Mouse (Mus musculus) CD4-positive helper T cell, adult 2 months (primary cell): Measurements from ENCODE around the gene Gm30083.

Experiments used
- DNase-seq: peaks from one replicate; pipeline ENCODE4 v3.0.0-alpha.2; 2012; ENCODE audit warnings: low read depth, missing footprints, low spot score

Gene Gm30083

GRCm38 (mm10) chr14:34015063-34015462, at the start of gene Gm30083:
Gene Gm30083, minus strand, starts transcription at chr14:34015182.
- no peak for DNase-seq

DNA sequence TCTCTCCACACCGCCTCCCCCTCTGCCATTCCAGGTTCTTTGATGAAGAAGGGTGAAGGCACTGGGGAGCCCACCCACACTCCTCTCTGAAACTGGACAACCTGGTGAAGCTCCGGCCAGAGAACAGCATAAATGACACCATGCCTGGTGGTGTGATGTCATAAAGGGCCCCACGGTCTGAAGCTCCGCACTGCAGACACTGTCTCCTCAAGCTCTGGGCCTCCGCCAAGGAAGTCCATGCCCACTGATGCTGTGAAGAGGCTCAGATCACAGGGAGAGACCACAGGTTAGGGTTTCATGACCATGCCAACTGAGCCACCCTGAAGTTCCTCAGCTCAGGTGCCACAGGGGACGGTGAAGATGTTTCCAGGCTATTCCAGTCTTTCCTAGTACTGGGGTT, 37.5 kb upstream of the Gm30083 start, which contains the start of gene Antxrl:
Antxrl (plus strand) TSS at position 192 of the 400 bp plus-strand sequence.
- no peak for DNase-seq

DNA sequence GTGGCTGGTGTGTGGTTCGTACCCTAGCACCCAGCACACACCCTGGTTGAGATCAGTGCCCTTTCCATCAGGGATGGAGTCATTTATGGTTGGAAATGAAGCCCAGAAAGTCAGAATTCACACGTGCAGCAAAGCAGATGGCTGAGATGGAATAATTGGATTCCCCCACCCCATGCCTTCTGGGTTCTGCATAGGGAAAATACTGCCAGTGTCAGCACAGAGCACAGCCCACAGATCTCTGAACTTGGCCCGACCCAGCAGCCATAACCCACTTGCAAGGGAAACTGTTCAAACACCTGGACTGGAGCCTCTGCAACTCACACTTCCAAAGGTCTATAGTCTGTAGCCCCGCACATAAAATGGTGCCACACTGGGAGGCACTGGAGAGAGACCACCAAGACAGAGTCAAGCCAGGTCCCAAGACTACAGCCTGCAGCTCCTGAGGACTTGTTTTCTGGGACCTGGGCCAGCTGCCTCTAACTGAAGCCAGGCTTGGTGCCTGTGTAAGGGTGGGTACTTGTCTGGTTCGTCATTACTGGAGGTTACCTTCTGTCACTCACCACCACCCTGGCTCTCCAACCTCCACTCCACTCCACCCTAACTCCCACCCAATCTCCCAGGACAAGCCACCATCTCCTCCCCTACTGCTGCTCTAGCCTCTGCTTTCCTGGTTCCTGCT, 35.3 kb upstream of the Gm30083 start:
- no peak for DNase-seq

DNA sequence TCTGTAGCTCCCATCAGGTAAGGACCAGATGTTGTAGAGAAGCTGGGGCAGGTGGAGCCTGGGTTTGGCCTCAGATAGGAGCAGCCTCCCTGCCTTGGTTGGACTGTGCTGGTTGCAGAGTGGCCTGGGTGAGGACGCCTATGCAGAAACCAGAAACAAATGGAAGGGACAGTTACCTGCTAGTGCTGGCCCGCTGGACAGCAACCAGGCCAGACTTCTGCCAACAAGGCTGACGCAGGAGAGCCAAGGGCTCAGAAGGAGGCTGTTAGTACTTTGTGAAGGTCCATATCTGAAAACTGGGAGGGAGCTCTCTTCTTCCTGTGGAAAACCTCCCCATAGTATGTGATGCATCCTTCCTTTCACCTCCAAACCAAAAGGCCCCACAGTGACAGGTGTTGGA, 28.4 kb upstream of the Gm30083 start:
- no peak for DNase-seq

DNA sequence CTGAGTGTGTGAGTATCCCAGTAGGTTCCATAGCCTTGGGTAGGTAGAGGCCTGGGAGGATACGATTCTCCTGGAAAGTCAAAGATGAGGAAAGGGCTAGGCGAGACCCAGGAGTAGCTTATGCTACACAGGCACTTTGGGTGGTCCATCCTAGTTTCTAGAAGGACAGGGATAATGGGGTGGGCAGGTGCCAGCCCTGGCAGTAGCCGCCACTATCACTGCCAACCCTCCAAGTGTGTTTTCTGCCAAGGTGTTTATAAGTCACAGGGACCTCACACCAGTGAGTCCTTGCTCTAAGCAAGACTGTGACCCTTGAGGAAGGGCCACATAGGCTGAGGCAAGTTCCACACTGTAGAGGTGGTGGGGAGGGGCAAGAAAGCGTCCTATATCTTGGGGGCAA, 26.3 kb upstream of the Gm30083 start:
- no peak for DNase-seq

DNA sequence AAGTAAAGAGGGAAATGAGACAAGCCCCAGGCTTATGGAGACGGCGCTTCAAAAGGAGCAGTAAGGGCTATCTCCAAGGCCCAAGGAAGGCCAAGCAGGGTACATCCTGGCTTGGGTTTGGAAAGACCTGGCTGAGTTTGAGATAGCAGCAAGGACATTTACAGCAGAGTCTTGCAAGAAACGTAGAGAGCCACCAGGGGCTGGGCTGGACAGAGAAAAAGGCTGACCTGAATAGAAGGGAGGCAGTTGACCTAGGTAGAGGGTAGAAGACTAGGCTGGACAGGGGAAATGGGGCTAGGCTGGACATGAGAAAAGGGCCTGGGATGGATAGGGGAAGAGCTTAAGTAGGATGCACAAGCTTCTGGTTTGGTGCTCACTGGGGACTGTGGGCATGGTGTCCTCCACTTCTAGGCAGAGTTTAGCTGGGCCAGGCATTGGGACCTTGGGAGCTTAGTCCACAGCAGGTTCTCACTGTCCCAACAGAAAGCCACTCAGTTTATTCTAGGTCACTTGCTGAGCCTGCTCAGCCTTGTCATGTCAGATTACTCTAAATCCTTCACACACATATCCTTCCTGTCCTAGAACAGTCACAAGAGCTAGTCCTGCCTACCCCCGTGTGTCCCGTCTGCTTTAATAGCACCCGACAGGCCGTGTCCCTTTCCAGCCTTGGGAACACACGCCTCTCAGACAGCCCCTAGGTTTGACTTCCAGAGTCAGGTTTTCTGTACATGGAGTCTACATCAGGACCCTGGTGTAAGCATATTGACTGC, 19.0 kb upstream of the Gm30083 start:
- DNase-seq: no peak

GRCm38 (mm10) chr14:34026710-34027109, 11.7 kb upstream of the Gm30083 start:
- no peak for DNase-seq

DNA sequence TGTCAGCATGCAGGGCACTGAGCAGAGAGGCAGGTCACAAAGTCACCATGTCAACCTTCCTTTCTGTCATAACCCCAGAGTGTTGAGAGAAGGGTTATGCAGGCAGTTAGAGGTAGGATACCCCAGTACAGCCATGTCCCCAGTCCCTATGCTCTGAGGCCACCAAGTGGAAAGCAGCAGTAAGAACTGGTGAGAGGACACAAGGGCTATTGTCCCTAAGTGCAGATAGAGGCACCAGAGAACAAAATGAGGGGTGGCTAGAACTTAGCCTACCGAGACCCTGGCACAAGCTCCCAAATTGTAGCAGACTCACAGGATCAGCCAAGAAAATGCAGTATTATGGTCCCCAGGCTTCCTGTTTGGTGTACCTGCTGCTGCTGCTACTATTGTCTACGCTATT, 2.0 kb upstream of the Gm30083 start:
- no peak for DNase-seq

DNA sequence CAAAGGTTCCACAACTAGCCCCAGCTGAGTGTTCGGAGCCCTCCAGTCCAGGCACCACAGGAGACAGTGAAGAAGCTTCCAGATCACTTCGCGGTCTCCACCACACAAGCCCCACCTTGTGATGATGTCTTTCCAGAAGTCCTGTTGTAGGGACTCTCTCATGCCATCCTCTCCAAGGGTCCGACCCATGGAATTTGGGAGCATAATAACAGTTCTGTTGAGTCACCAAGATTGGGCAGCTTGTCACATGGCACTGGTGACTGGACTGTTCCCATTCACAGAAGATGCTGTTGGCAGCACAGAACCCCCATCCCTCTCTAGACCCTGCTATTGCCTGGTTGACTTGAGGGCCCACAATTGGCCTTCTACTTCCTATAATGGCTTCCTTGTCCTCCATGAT, 1.4 kb upstream of the Gm30083 start, which contains the start of gene Gm5460:
Gm5460 (plus strand) TSS at position 378 of the 400 bp plus-strand sequence.
- no peak for DNase-seq

- DNase-seq: no peak
Measured at GRCm38 (mm10) chr14:34002358-34002757, 12.6 kb downstream of the Gm30083 start.

DNA sequence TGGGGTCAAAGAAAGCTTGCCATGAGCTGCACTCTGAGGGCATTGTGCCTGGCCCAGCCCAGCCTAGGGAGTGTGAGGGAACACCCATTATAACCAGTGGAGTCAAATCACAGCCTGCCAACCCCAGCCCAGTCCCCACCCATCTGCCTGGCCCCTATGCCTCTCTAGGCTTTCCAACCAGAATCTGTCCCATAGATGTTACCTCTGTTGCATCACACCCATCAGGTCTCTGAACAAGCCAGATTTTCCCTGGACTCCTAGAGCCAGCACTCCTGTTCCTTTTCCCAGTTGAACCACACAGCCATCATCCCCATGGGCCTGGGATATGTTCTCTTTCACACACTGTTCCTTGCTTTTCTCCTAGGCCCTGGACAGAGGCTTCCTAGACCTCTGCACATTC, 13.5 kb downstream of the Gm30083 start:
- DNase-seq: no peak

DNA sequence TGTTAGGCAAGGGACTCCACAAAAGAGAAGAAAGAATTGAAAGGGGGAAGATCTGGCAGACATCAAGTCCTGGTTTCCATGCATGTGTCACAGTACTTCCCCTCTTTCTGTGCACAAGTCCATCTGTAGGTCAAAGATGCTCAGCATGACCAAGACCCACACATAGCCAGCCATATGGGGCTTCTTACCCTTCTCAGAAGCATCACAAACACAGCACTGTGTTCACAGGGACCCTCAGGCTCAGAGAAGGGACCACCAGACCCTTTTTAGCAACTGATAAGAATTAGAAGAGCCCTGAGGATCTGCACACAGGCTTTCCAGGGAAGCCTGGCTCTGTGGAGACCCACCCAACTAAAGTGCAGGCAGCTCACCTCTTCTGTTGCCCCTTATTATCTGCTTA, 14.9 kb downstream of the Gm30083 start:
- DNase-seq: no peak

DNA sequence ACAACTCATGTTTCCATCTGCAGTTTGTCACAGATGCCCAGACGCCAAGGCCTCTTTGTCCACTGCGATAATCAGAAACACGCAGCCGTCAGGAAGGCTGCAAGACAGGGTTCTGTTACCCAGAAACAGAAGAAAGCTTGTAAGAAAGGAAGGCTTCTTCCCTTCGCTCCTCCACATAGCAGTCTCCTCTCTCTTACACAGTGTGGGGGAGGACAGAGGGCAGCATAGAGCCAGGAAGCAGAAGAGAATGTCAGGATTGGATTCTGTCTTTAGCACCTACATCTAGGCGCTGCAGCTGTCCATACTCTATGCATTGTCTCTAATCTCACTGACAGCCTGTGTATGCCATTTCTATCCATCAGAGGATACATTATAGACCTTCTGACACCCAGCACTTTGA, 17.6 kb downstream of the Gm30083 start:
- no peak for DNase-seq

DNA sequence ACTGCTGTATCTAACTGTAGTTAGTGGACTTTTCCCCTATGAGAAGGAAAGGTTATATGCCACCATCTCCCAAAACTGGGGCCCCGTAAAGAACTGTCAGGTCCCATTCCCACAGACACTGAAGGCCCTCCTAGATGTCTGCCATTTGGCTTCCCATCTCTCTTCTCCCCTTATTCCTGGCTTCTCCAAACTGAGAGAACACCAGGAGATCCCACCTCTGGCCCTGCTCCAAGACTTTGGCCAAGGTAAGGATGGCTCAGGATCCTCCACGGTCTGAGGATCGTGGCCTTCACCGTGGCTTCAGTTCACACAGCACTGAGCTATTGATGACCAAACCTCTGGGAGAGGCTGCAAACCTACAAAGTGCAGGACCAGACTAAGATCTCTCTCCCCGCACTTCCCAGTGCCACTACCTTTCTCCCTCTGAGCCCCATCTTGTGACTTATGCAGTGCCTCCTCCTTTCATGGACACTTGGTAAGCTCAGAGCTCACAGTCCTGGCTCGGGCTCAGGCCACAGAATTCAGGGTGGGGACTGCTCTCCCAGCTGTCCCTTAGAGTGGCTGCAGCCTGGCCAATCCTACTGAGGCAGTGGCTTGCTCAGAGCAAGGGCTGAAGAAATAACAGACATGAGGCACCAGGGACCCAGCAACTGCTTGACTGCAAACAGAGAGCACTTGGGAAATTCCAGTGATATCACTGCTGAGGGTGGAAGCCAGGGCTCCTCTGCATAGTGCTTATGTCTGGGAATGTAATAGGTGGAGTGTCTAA, 21.3 kb downstream of the Gm30083 start:
- no peak for DNase-seq

GRCm38 (mm10) chr14:33993051-33993450, 21.9 kb downstream of the Gm30083 start:
- DNase-seq: no peak

GRCm38 (mm10) chr14:33991971-33992370, 23.0 kb downstream of the Gm30083 start:
- no peak for DNase-seq

DNA sequence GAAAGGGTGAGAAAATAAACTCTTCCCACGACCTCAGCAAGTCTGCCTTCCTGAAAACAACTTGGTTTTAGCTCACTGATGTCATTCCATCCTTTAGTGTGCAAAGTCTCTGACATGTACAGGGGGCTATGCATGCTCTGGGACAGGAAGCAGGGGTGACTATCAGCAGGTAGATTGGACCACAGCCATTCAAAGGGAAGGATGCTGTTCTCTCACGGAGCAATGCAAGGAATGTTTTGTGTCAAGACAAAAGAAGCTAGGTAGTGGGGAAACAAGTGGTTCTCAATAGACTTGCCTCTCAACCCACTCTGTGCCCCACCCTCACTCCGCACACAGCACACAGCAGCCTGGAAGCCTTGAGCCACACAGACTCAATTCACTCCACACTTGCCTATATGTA, 25.8 kb downstream of the Gm30083 start:
- DNase-seq: no peak

DNA sequence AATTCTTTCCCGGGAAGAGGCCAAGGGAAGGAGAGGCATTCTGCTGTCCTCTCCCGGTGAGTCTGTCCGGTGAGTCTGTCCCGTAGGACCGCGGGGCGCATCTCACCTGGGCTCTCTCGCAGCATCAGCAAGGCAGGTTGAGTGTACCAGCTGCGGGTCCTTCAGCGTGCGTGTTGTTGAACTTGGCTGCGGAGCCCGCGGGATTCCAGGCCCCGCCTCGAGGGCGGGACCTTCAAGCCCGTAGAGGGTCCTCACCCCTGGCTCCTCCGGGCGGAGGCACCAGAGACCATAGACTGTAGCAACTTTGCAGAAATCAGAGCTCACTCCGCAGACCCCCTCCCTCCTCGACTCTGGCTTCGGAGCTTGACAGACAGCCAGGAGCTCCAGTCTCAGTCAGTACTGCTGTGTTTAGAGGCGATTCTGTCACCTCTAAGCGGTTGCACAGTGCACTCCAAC, 36.4 kb downstream of the Gm30083 start, which contains the start of gene Zfp488:
Zfp488 (minus strand) TSS at position 161 of the 456 bp plus-strand sequence.
- no peak for DNase-seq

- no peak for DNase-seq
Measured at GRCm38 (mm10) chr14:33977748-33978147, 37.2 kb downstream of the Gm30083 start.

DNA sequence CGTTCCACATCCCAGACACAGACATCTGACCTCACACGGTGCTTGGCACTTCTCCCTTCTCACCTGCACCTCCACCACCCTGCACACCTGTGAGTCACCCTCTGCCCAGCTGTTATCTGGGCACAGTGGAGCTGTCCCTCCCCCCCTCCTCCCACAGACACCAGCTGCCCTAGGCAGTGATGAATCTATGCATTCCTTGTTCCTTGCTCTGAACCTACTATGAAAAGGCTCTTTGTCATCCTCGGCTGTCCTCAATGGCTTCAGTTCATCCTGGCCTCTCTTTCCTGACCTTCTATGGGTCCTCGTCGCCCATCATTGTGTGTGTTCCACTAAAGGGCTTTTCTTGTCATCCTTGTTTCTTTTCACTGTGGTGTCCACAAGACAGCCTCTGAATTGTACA, 40.2 kb downstream of the Gm30083 start:
- no peak for DNase-seq

DNA sequence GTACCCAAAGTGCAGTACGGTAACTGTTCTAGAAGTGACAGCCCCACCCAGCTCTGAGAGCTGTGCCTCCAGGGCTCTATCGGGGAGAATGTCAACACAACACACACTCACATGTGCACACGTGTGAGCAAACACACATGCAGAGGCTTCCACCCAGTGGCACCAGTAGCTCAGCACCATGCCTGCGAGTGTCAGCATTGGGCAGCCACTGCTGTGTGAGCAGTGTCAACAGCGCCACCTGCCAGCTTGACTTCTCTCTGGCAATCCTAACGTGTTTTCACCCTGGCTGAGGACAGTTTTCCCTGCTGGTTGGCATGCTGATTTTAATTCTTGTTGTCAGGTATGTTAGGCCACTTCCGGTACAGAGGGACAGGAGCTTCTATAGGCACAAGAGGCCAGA, 42.3 kb downstream of the Gm30083 start:
- no peak for DNase-seq

DNA sequence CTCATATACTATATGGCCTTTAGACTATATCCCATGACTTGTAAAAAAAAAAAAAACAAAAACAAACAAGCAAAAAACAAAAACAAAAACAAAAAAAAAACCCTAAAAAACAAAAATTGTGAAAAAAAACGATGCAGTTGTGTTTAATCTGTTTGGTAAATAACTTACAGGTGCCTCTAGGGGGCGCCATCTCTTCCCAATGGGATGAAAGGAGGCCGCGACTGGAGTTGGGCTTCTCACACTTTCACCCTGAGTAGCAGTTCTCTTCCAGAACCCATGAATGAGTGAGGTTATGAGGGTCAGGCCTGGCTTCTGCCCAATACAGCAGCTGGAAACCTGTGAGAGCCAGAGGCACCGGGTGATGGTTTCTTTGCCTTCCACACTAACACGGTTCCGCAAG, 49.3 kb downstream of the Gm30083 start:
- no peak for DNase-seq
